Mouse (Mus musculus): ENCODE results near the gene Ndfip2.

Gene Ndfip2

DNA sequence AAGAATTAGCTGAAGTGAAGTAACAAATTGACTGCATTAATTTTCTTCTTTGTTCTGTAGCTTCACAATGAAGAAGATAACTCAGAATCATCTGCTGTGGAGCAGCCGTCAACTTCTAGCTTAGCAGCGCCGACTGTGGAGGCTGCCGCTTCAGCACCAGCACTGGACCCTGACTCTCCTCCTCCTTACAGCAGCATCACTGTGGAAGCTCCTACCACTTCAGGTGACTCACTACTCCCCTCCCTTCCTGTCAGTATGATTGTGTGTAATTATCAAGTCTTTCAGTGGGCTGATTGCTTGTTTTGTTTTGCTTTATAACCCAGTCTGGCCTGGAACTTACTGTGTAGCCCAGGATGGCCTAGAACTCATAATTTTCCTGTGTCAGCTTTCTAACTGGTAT, 29.2 kb downstream of the Ndfip2 start:
- no peak for DNase-seq

DNA sequence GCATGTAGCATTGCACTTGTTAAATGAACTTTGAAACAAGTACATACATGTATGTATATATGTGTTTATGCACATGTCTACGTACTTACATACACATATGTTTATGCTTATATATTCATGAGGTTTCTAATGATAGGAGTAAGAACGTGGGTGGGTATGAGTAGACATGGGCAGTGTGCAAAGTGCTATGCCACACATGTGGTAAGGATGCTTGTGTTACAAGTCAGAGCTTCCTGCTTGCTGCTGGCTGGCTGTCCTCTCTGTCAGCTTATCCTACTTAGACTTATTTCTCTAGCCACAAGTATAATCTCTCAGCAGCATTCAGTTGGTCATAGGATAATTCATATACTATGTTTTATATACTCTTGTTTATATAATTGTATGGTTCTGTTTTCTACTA, 29.6 kb downstream of the Ndfip2 start:
- DNase-seq = no peak

DNA sequence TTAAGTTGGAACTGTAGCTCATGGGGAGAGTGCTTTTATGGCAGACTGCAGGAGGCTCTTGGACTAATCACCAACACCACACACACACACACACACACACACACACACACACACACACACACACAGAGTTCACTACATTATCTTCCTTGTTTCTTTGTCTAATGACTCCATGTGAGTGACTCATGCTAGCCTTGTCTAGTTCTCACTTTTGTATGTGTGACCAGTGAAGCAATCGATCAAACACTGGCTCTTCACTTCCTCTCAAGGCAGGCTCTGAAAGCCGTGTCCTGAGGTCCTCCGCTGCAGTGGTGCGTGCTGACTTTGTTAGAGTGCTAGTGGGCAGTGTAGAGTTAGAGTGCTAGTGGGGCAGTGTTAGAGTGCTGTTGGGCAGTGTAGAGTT, 30.2 kb downstream of the Ndfip2 start:
- no peak for DNase-seq

DNA sequence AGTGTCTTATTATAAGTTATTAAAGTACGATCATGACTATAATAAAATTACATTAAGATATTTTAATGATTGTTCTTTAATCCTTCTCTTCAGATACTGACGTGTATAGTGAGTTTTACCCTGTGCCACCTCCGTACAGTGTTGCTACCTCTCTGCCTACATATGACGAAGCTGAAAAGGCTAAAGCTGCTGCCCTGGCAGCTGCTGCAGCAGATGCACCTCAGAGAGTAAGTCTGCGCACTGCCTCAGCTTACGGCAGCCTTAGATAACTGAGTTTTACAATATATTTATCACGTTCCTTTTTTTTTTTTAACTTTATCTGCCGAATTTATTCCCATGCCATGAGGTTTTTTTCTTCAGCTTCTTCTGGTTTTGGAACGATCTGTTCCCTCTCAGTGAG, 33.8 kb downstream of the Ndfip2 start:
- DNase-seq = no peak

DNA sequence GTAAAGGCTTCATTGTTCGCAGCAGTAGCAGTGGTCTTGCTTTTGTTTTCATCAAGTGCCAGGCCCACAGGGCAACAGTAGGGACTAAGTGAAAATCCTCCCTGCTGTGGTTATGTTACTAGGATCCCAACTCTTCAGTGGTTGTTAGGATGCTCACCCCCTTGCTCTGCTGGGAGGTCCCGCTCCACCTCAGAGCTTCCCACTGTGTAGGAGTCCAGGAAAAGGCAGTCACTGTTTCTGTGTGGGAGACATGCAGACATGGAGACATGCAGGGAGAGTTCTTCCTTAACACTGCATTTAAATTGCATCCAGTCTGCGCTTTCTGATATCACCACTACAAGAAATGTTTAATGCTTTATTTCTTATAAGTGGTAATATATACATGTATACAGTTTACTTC, 35.4 kb downstream of the Ndfip2 start:
- no peak for DNase-seq

DNA sequence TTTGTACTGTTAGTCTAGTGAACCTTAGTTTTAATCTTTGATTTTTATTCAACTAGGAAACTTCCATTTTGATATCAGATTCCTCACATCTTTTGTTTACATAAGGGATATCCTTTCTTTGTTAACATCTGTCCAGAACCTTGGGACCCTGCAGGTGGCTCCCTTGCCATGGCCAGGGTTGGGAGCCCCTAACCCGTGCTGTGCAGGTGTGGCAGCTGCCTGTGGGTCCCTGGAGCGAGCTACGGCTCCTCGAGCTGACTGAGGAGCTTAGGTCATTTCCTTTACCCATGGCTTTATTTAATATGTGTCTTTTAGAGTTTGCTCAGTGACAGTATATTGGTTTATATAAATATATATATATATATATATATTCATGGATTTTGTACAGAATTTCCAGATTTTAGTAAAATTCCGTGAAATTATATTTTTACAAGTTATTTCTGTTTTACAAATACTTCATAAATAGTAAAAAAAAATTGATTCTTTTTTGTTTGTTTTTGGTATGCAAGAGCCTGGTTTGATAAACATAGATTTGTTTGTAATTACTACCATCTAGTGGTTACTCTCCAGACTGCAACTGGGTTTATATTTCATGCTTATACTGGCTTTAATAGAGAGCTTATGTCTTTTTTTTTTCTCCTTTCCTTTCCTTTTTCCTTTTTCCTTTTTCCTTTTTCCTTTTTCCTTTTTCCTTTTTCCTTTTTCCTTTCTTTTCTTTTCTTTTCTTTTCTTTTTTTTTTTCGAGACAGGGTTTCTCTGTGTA, 37.6 kb downstream of the Ndfip2 start:
- no peak for DNase-seq

DNA sequence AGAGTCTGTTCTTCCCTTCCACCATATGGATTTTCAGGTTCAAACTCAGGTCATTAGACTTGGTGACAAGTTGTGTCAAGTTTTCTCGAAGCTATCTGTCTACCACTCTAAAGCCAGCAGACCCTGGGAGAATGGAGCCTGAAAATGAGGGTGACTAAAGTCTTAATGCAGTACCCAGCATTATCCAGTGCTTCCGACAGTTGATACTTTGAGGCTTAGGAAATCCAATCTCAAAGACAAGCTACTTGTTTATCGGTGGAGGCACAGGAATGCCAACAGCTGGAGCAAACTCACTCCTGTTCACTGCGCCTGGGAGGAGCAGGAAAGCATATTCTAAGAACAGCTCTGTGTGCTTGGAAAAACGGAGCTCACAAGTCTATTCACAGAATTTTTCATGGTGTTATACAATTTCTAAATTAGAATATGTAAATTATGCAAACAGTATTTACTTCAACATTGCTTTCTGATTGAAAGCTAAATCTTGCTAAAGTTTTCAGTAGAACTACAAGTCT, 41.4 kb downstream of the Ndfip2 start:
- DNase-seq = no peak

DNA sequence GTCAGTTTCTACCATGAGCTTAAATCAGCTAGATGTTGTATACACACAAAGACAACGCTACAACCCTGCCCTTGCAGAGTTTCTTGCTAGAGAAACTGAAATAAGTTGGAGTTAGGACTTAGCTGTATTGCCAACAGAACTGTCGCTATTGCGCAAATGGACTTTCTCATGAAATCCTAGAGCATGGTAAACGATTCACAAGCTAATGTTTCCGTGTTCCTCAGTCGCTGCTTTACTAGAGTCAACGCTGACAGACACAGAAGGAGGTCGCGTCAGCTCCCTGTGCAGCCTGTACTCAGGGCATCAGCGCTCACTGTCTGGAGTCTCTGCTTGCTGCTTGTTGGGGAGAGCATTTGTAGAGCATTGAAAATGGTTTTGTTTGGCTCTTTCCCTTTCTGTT, 42.2 kb downstream of the Ndfip2 start:
- DNase-seq = no peak

DNA sequence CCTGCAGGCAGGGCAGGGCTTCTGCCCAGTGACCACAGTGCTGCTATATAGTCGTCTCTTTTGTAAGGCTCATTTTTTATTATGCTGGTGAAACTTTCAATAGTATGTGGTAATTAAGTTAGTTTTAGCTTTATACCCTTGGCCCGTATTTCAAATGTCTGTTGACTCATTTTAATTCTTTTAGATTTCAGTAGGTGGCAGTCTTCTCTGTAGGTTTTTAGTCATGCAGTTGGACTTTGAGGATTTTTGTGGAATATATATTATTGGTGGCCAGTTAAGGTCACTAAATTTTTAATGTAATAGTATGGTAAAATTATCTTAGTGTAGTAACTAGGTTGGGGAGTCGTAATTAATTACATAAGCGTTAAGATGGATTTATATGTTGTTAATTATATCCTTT, 44.3 kb downstream of the Ndfip2 start:
- DNase-seq = no peak

DNA sequence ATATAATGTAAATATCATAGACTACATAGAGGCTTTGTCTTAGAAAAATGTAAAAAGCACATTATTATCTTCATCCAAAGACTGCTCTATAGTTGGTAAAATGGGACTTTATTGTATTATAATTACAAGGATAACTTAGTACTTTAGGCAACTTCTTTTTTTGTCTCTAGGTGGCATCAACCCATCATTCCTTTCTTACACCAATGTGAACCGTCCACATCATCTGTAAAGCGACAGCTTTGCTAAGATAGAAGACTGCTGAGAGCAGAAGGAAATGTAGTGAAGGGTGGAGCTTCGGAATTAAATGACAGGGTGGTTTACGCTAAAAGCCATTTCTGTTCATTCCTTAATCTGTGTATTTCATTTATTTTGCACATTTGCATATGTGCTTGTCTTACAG, 49.3 kb downstream of the Ndfip2 start:
- no peak for DNase-seq

DNA sequence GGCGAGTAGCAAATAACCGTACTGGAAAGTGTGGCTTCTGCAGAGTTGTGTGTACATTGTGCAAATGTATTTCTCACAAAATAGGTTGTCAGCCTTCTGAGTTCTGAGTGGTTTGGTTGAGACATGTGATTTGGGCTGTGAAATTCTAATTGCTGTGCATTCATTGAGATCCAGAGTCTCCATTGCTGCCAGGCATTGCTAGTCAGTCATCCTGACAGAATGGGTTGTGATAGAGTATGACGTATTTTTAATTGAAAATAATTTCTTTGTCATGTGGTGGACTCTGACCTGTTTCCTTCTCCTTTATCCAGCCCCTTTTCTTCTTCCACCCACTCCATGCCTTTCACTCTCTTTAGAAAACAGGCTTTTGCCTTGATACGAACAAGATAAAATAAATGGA, 54.0 kb downstream of the Ndfip2 start:
- DNase-seq = no peak

DNA sequence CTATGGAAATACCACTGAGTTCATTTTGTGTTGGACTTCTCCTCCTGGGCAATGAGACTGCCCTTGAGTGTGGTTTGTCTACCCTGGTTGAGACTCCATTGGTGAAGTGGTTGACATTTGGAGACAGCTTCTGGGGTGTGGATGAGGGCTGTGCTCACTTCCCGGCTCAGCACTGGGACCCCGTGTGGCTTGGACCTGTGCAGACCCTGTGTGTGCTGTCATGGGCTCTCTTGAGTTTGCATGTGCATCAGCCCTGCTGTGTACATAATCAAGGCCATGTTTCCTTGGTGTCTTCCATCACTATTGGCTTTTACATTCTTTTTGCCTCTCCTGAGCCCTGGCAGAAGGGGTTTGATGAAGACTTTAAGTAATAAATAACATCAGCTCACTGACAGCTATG, 54.6 kb downstream of the Ndfip2 start:
- no peak for DNase-seq

DNA sequence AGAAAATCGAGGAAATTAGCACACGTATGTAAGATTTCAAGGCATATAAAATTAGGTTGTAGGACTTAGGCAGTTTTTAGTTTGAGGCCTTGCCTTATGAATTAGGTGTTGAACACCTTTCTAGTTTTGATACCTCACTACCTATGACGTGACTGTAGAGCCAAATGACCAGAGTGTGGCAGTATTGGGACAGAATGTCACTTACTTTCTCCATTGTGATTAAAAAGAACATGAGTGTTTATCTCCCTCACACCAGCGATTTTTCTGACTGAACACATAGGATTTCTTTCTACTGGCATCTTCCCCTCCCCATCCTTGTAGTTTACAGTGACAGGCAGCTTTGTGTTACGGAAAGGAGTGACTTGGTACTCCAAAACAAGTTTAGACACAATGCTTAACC, 55.5 kb downstream of the Ndfip2 start:
- DNase-seq = peak; percentile 12

DNA sequence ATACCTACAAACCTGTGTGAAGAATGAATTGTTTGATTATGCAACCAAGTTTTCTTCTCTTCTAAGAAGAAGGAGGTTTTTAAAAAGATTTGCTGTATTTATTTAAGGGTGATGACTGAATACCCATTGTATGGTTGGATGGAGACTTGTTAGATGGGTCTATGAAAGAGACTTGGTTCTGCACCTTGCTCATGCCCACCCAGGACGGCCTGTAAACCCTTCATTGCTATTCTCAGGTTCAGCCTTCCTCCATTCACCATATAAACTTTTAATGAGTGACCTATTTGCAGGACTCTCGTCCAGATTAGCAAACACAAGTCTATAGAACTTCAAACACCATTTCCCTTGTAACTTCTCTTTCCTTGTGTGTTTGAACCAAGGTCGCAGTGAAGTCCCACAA, 63.3 kb downstream of the Ndfip2 start:
- DNase-seq = no peak

DNA sequence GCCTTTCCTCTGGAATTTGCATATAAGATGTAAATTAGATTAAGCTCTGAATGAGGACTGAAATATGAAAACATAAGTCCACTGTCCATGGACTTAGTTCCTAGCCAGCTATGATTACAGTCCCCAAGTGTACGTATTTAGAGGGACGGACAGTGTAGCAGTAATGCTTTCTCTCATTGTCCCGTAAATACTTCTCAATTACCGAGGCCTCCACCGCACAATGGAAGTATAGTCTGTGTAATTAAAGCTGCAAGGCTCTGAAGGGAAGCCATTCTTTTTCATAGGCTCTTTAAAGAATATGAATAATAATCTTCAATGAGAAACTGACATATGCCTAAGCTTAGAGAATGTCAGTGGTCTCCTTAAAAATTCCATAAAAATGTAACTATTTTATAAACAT, 64.5 kb downstream of the Ndfip2 start:
- DNase-seq = no peak

DNA sequence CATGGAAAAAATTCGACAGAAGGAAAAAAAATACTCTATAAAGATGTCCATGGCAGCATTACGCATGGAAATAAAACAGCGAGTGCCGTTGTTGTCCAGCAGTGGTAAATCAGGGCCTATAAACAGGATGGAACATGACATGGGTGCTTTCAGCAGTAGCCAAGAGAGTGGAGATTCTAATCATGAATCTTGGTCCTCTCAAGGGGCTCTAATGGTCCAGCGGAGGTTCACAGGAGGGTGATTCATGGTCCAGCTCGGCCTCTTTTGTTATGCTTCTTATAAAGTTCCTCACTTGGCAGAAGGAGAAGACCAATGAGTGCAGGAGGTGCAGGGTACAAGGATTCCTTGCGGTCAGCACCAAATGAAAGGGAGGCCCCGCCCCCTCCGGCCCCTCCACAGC, 65.1 kb downstream of the Ndfip2 start:
- no peak for DNase-seq

DNA sequence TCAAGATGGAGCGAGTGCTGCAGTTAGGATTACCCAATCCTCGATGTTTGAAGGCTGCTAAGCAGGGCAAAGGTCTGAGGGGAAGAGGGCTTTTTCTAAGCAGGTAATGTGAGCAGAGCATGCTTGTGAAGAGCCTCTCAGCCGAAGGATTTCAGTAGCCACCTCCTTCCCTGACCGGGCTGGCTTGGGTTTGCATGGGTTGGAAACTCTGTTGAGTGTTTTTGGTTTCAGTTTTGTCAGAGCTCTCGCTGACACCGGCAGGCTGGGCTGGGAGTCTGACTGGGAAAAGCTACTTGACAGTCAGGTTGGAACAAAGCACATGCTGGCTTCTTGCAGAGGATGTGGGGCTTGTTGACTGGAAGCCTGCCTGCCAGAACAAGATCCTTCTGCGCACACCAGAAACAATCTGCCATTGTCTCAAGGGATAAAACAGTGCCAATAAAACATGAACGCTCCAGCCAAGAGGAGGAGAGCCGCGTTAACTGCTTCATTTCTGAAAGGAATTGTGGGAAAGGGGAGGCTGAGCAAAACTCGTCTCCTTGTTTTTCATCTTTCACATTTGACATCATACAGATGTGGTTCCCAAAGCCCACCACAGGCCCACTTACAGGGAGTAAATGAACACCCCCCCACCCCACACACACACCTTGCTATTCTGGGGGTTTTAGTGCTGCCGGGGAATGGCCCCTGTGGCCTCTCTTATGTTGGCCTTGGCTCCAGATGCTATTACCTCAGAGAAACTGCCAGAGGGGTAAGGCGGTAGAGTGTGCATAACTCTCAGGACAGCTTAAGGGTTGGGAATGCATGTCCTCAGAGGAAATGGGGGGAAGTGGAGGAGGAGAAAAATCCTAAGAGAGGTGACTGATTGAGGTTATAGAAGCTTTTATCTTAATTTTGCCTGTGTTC, 70.3 kb downstream of the Ndfip2 start:
- peak; percentile 26 for DNase-seq

DNA sequence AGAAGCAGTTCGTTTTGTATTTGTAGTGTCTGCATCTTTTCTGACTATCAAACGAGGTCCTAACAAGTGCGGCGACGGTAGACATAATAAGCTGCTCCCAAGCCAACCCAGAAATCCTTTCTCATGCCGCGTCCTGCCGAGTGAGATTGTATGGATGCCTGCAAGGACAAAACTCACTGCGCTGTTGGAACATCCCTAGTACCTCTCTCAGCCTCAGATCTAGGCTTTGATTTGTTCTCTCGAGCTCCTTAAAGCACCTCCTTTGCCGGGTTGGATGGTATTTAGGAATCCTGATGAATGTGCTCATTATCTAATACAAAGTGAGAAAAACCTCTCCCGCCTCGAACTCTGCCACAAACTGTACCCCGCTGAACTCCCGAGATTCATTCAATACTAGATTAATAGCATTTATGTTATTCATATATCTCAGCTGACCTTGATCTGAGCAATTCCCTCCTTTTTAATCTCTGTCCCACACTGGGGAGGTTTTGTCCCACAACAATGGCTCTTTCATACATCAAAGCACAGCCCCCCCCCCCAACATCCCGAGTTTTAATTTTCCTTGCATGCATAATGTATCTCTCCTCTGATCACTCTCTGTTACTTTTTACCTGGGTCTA, 75.2 kb downstream of the Ndfip2 start:
- DNase-seq = no peak

DNA sequence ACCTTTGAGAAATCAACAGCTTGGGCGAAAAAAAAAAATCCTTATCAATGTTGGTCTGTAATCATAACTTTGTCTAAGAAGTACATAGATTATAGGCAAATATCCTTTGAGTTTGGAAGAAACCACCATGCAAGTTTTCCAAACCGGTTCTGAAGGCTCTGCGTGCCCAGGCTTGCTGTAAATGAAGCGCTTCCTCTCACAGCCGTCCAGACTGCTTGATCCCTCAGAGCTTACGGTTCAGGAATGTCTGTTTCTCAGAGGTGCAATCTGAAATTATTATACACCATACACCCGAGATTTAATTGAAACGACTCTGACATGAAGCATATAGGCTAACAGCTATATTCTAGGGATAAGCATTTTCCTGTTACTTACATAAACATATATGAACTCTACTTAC, 83.4 kb downstream of the Ndfip2 start:
- no peak for DNase-seq

DNA sequence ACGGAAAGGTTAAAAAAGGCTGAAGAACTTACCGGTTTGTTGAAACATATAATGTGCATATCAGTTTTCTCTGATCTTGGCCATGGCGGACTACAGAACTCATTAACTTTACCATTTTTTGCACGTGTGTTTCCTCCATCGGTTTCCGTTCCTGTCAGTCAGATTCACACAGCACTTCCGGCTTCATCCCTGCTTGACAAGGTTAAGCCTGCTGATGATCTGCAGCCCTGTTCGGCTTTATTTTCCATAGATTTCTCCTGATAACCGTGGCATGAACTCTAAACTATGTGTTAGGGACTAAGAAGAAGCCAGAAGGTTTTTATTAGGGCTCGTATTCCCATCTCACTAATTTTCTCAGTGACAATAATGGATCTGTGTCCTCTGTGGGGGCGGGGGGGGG, 95.7 kb downstream of the Ndfip2 start:
- no peak for DNase-seq
